Mouse (Mus musculus): Measurements from ENCODE around the gene Olfr1281. TPM values are rescaled to one million over a fixed set of nuclear protein-coding genes. Genes with fewer than 3 reads are reported as not detected.
"Not testable (repeated sequence)": the region's sequence is repeated elsewhere in the genome, so short reads cannot be mapped to it uniquely, and the experiment has no call there.

Olfr1281 gene
- not detected in 2 replicates for polyA plus RNA-seq (2011; ENCODE audit: insufficient read depth, insufficient read length, low read depth, missing spikeins)

DNA sequence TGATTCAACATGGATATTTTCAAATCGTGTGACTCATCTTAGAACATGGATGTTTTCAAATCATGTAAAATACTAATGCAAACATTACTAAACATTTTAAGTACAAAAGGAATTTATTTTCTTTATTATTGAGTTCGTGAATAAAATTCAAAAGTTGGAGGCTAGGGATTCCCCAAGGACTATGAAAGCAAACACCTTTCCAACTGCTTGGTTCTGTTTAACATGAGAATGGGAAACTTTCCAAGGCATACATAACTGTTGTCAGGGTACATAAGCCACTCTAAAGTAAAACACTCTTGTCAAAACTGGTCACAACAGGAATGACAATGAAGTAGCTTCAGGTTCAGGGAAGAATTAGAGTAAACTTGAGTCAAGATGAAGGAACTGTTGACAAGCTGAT lies at the start of gene Olfr1281:
Gene Olfr1281 (plus strand): TSS at position 301 of the 400 bp plus-strand sequence.
- no peaks in the 10 kb centered on the region for H3K4me1 ChIP-seq (ENCODE audit: control insufficient read depth, insufficient read depth, low read length)
- H3K36me3 ChIP-seq (ENCODE audit: control insufficient read depth, insufficient read depth, low read length, poor library complexity, severe bottlenecking): no peaks in the 10 kb centered on the region
- H3K9ac ChIP-seq (ENCODE audit: low read depth, poor library complexity, severe bottlenecking): no peak within 1 kb of the TSS
- no peak within 1 kb of the TSS for H3K27ac ChIP-seq (ENCODE audit: insufficient read depth, low read length)
- no peak within 1 kb of the TSS for H3K4me3 ChIP-seq (ENCODE audit: low read depth, low read length)
- H3K9me3 ChIP-seq (replicated peaks; ENCODE audit: control insufficient read depth, insufficient read depth, low read length, poor library complexity, severe bottlenecking): no peaks in the 10 kb centered on the region
- TF ChIP-seq EP300 (IDR thresholded peaks at IDR 0.05; ENCODE audit: insufficient read depth, low read depth, low read length) (no peak), CTCF (IDR thresholded peaks at IDR 0.05; ENCODE audit: low read depth, low read length) (no peak), POLR2A (IDR thresholded peaks at IDR 0.05; ENCODE audit: insufficient read depth, low read length) (no peak)
- no peaks in the 10 kb centered on the region for H3K27me3 ChIP-seq (ENCODE audit: control insufficient read depth, insufficient read depth, low read length, poor library complexity, severe bottlenecking)

DNA sequence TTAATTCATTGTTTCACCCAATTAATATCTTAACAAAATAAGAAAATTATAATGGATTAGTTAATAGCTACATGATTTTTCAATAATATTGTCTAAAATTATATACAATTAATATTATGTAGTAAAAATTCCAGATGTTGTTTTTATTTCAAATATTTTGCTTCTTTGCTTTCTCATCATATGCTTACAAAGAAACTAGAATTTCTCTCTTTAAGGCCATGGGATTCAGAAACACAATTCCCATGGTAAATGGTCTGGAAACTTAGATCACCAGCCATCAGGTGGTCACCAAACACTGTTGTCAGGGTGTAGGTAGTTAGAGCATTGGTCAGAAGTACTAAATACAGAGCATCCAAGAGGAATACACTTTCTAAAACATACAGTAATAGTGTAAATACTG lies 36.5 kb upstream of the Olfr1281 start, which contains the start of gene Olfr1278:
Gene Olfr1278 (plus strand): TSS at position 301 of the 400 bp plus-strand sequence.
- Histone ChIP-seq H3K4me1 (ENCODE audit: control insufficient read depth, insufficient read depth, low read length) (no peaks in the 10 kb centered on the region), H3K27ac (ENCODE audit: insufficient read depth, low read length) (no peak within 1 kb of the TSS), H3K27me3 (ENCODE audit: control insufficient read depth, insufficient read depth, low read length, poor library complexity, severe bottlenecking) (no peaks in the 10 kb centered on the region), H3K4me3 (ENCODE audit: low read depth, low read length) (no peak within 1 kb of the TSS), H3K9ac (ENCODE audit: low read depth, poor library complexity, severe bottlenecking) (no peak within 1 kb of the TSS), H3K36me3 (ENCODE audit: control insufficient read depth, insufficient read depth, low read length, poor library complexity, severe bottlenecking) (no peaks in the 10 kb centered on the region), H3K9me3 (replicated peaks; ENCODE audit: control insufficient read depth, insufficient read depth, low read length, poor library complexity, severe bottlenecking) (no peaks in the 10 kb centered on the region)
- TF ChIP-seq EP300 (IDR thresholded peaks at IDR 0.05; ENCODE audit: insufficient read depth, low read depth, low read length) (no peak), CTCF (IDR thresholded peaks at IDR 0.05; ENCODE audit: low read depth, low read length) (no peak), POLR2A (IDR thresholded peaks at IDR 0.05; ENCODE audit: insufficient read depth, low read length) (no peak)

DNA sequence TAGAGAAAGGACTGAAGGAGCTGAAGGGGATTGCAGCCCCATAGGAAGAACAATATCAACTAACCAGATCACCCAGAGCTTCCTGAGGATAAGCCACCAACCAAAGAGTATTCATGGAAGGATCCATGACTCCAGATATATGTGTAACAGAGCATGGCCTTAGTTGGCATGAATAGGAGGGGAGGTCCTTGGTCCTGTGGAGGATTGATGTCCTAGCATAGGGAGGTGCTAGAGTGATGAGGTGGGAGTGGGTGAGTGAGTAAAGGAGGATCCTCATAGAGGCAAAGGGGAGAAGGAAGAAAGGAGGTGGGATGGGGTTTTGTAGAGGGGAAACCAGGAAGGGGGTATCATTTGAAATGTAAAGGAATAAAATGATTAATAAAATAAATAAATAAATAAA lies 27.8 kb upstream of the Olfr1281 start:
- Histone ChIP-seq H3K36me3 (ENCODE audit: control insufficient read depth, insufficient read depth, low read length, poor library complexity, severe bottlenecking) (no peaks in the 10 kb centered on the region), H3K9ac (ENCODE audit: low read depth, poor library complexity, severe bottlenecking) (no peak overlapping the region), H3K4me3 (ENCODE audit: low read depth, low read length) (no peak overlapping the region), H3K9me3 (replicated peaks; ENCODE audit: control insufficient read depth, insufficient read depth, low read length, poor library complexity, severe bottlenecking) (no peaks in the 10 kb centered on the region), H3K27me3 (ENCODE audit: control insufficient read depth, insufficient read depth, low read length, poor library complexity, severe bottlenecking) (no peaks in the 10 kb centered on the region), H3K27ac (ENCODE audit: insufficient read depth, low read length) (no peak overlapping the region), H3K4me1 (ENCODE audit: control insufficient read depth, insufficient read depth, low read length) (no peaks in the 10 kb centered on the region)
- TF ChIP-seq POLR2A (IDR thresholded peaks at IDR 0.05; ENCODE audit: insufficient read depth, low read length) (no peak), EP300 (IDR thresholded peaks at IDR 0.05; ENCODE audit: insufficient read depth, low read depth, low read length) (no peak), CTCF (IDR thresholded peaks at IDR 0.05; ENCODE audit: low read depth, low read length) (no peak)

GRCm38 (mm10) chr2:111300374-111300773 lies 25.9 kb upstream of the Olfr1281 start, which contains the start of gene Olfr1279:
Olfr1279 (plus strand) TSS chr2:111300635.
- H3K27me3 ChIP-seq (ENCODE audit: control insufficient read depth, insufficient read depth, low read length, poor library complexity, severe bottlenecking): no peaks in the 10 kb centered on the region
- H3K9ac ChIP-seq (ENCODE audit: low read depth, poor library complexity, severe bottlenecking): no peak within 1 kb of the TSS
- no peaks in the 10 kb centered on the region for H3K4me1 ChIP-seq (ENCODE audit: control insufficient read depth, insufficient read depth, low read length)
- no peak within 1 kb of the TSS for H3K4me3 ChIP-seq (ENCODE audit: low read depth, low read length)
- H3K36me3 ChIP-seq (ENCODE audit: control insufficient read depth, insufficient read depth, low read length, poor library complexity, severe bottlenecking): no peaks in the 10 kb centered on the region
- no peak for TF ChIP-seq CTCF (IDR thresholded peaks at IDR 0.05; ENCODE audit: low read depth, low read length)
- TF ChIP-seq EP300 (IDR thresholded peaks at IDR 0.05; ENCODE audit: insufficient read depth, low read depth, low read length): no peak
- TF ChIP-seq POLR2A (IDR thresholded peaks at IDR 0.05; ENCODE audit: insufficient read depth, low read length): no peak
- no peaks in the 10 kb centered on the region for H3K9me3 ChIP-seq (replicated peaks; ENCODE audit: control insufficient read depth, insufficient read depth, low read length, poor library complexity, severe bottlenecking)
- H3K27ac ChIP-seq (ENCODE audit: insufficient read depth, low read length): no peak within 1 kb of the TSS

DNA sequence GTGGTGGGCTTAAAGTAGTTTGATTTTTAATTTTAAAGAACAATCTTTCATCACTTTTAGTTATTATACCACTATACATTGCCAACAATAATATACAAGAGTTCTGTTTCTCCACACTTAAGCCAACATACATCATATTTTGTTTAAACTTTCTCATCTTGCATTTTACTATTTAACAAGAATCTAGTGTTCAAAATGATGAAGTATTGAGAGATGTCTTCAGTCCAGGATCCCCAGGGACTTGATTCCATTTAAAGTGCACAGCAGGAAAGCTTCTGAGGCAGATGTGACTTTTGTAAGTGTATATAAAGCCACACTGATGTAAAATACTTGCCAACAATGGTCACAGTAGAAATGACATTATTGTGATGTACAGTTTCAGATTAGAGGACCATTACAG lies 12.6 kb upstream of the Olfr1281 start, which contains the start of gene Olfr1280:
Gene Olfr1280 (plus strand): TSS at position 301 of the 400 bp plus-strand sequence.
- H3K4me1 ChIP-seq (ENCODE audit: control insufficient read depth, insufficient read depth, low read length): no peaks in the 10 kb centered on the region
- H3K27ac ChIP-seq (ENCODE audit: insufficient read depth, low read length): no peak within 1 kb of the TSS
- no peaks in the 10 kb centered on the region for H3K36me3 ChIP-seq (ENCODE audit: control insufficient read depth, insufficient read depth, low read length, poor library complexity, severe bottlenecking)
- H3K9ac ChIP-seq (ENCODE audit: low read depth, poor library complexity, severe bottlenecking): no peak within 1 kb of the TSS
- no peak within 1 kb of the TSS for H3K4me3 ChIP-seq (ENCODE audit: low read depth, low read length)
- no peaks in the 10 kb centered on the region for H3K9me3 ChIP-seq (replicated peaks; ENCODE audit: control insufficient read depth, insufficient read depth, low read length, poor library complexity, severe bottlenecking)
- TF ChIP-seq POLR2A (IDR thresholded peaks at IDR 0.05; ENCODE audit: insufficient read depth, low read length) (no peak), CTCF (IDR thresholded peaks at IDR 0.05; ENCODE audit: low read depth, low read length) (no peak), EP300 (IDR thresholded peaks at IDR 0.05; ENCODE audit: insufficient read depth, low read depth, low read length) (no peak)
- H3K27me3 ChIP-seq (ENCODE audit: control insufficient read depth, insufficient read depth, low read length, poor library complexity, severe bottlenecking): no peaks in the 10 kb centered on the region

DNA sequence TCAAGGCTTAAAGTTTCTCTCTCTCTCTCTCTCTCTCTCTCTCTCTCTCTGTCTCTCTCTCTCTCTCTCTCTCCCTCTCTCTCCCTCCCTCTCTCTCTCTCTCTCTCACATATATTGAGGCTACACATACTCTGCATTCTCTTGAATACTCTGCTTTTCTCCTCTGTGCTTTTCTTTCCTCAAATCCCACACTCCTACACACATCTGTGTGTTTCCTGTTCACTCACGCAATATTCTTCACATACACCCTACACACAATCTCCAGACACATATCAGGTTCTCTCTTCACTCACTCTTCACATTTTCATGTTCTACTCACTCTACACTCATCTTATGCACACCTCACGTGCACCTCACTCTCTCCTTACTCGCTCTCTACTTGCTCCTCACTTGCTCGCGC lies 7.4 kb downstream of the Olfr1281 start:
- not testable (repeated sequence) for H3K36me3 ChIP-seq (ENCODE audit: control insufficient read depth, insufficient read depth, low read length, poor library complexity, severe bottlenecking); H3K27me3 ChIP-seq (ENCODE audit: control insufficient read depth, insufficient read depth, low read length, poor library complexity, severe bottlenecking); H3K4me1 ChIP-seq (ENCODE audit: control insufficient read depth, insufficient read depth, low read length); H3K9ac ChIP-seq (ENCODE audit: low read depth, poor library complexity, severe bottlenecking); H3K4me3 ChIP-seq (ENCODE audit: low read depth, low read length); H3K9me3 ChIP-seq (replicated peaks; ENCODE audit: control insufficient read depth, insufficient read depth, low read length, poor library complexity, severe bottlenecking); H3K27ac ChIP-seq (ENCODE audit: insufficient read depth, low read length)

All from ES-Bruce4 (cell line).